Mouse (Mus musculus) midbrain, embryonic 12.5 days (tissue): ENCODE measurements around the gene Dglucy. TPM values are rescaled to one million over a fixed set of nuclear protein-coding genes. Genes with fewer than 3 reads are reported as not detected.
"Not testable (repeated sequence)": the region's sequence is repeated elsewhere in the genome, so short reads cannot be mapped to it uniquely, and the experiment has no call there.

ENCODE experiments used
- ATAC-seq: fragments of 200-750 bp; cut with Nextera tagmentation; 2 replicates; pipeline ENCODE4 v1.8.0; 2017; ENCODE audit warnings: low read depth, moderate TSS enrichment, moderate library complexity; ENCODE audit not compliant: low FRiP score
- H3K27ac ChIP-seq: fragments of 300-500 bp; sonication (generic); replicated peaks from 2 replicates; pipeline ENCODE4 v1.5.1; 2016; ENCODE audit warnings: mild to moderate bottlenecking
- H3K27me3 ChIP-seq: fragments of 300-500 bp; sonication (generic); 2 replicates; pipeline ENCODE4 v1.6.1; 2016; ENCODE audit warnings: mild to moderate bottlenecking
- H3K36me3 ChIP-seq: fragments of 300-500 bp; sonication (generic); 2 replicates; pipeline ENCODE4 v1.6.1; 2016
- H3K4me1 ChIP-seq: fragments of 300-500 bp; sonication (generic); 2 replicates; pipeline ENCODE4 v1.6.1; 2016
- H3K4me2 ChIP-seq: fragments of 300-500 bp; sonication (generic); replicated peaks from 2 replicates; pipeline ENCODE4 v1.6.1; 2016; ENCODE audit warnings: mild to moderate bottlenecking, moderate library complexity
- H3K4me3 ChIP-seq: fragments of 300-500 bp; sonication (generic); 2 replicates; pipeline ENCODE4 v1.5.1; 2016; ENCODE audit warnings: mild to moderate bottlenecking
- H3K9ac ChIP-seq: fragments of 300-500 bp; sonication (generic); replicated peaks from 2 replicates; pipeline ENCODE4 v1.6.1; 2016; ENCODE audit warnings: mild to moderate bottlenecking, moderate library complexity
- H3K9me3 ChIP-seq: fragments of 300-500 bp; sonication (generic); 2 replicates; pipeline ENCODE4 v1.6.1; 2016; ENCODE audit warnings: mild to moderate bottlenecking
- WGBS: fragments of 180-500 bp; shearing (Covaris S2); methylation state at CpG from one replicate; pipeline ENCODE4 v1.1.7; 2016; 5-methylcytosine and 5-hydroxymethylcytosine counted together
- polyA plus RNA-seq: library from polyadenylated mRNA; unstranded; fragments of >200 nt; fragmentation: Nextera tagmentation; extraction: Ambion mirVana; gene quantifications from 2 replicates; pipeline ENCODE4 v1.2.1, GENCODE M21; 2016

The Dglucy gene
- polyA plus RNA-seq, 1 experiment from 2014 or later: 0.80 TPM

DNA sequence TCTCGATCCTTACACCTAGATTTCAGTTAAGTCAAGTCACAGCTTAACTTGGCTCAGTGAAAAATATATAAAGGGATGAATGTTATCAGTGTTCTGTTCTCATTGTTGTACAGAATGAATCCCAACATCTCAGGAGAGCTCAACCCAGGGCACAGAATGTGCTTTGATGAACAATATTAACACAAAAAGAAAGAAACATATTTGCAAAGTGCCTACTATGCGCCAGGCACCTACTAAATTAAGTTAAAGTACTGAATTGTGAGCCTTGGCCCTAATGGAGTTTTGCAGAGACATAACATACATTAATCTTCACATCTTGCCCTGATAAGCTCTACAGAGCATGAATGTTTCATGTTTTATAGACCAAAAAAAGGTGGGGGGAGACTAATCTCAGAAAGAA, 5.3 kb downstream of the Dglucy start:
- Histone ChIP-seq H3K4me2 (no peak overlapping the region), H3K27ac (no peak overlapping the region), H3K9ac (no peak overlapping the region), H3K4me3 (no peak overlapping the region), H3K4me1 (peaks cover 5% of the 10 kb centered on the region), H3K36me3 (no peaks in the 10 kb centered on the region), H3K9me3 (no peaks in the 10 kb centered on the region), H3K27me3 (no peaks in the 10 kb centered on the region)
- ATAC-seq: no peak
- 86% methylated on average over 2 of the region's 2 CpGs for WGBS

DNA sequence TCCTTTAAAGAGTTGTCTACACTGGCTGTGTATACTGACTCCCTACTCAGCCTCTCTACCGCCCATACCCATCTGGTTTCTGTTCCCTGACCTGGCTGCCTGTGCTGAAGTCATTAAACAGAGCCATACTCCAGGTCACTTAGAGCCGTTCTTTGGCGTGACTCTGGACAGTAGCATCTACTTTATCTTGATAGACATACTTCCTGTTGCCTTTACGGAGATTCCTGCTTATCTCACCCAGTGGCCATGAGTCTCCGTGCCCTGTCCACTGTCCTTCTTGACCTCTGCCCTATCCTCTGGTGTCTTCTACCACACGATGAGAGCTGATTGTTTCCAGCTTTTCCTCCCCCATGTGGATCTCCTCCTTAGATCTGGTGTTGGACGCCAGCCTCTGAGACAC, 6.5 kb downstream of the Dglucy start:
- Histone ChIP-seq H3K27me3 (no peaks in the 10 kb centered on the region), H3K4me1 (no peaks in the 10 kb centered on the region), H3K9me3 (no peaks in the 10 kb centered on the region), H3K9ac (no peak overlapping the region), H3K4me3 (no peak overlapping the region), H3K4me2 (no peak overlapping the region), H3K36me3 (no peaks in the 10 kb centered on the region), H3K27ac (no peak overlapping the region)
- ATAC-seq: no peak
- WGBS: 74% methylated on average over 7 of the region's 7 CpGs

DNA sequence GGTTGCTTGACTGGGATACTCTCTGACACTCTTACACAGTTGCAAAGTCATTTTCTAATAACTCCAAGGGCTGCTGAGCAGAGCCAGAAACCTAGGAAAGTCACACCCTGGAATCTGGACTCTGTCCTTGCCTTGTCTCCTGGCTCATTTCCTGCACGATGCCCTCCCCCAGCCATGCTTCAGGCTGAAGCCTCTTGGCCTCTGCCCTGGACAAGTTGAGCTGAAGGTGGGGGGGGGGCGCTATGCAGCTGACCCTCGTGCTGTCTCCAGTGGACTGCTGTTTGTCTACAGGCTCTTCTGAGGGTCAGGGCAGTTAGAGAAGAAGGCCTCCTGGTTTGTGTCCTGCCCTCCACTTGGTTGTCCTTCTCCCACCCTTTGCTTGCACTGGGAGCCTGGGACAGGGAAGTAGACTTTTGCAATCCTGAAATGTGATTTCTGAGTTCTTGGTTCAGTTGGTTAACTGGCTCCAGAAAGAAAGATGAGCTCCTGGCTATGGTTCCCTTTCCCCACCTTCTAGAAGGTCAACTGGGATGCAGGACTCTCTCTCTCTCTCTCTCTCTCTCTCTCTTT, 11.2 kb downstream of the Dglucy start:
- H3K4me3 ChIP-seq: no peak overlapping the region
- H3K27me3 ChIP-seq: no peaks in the 10 kb centered on the region
- no peak overlapping the region for H3K27ac ChIP-seq
- no peak for ATAC-seq
- no peaks in the 10 kb centered on the region for H3K36me3 ChIP-seq
- H3K9ac ChIP-seq: no peak overlapping the region
- WGBS: 76% methylated on average over 3 of the region's 3 CpGs
- no peaks in the 10 kb centered on the region for H3K4me1 ChIP-seq
- H3K9me3 ChIP-seq: no peaks in the 10 kb centered on the region
- H3K4me2 ChIP-seq: no peak overlapping the region

DNA sequence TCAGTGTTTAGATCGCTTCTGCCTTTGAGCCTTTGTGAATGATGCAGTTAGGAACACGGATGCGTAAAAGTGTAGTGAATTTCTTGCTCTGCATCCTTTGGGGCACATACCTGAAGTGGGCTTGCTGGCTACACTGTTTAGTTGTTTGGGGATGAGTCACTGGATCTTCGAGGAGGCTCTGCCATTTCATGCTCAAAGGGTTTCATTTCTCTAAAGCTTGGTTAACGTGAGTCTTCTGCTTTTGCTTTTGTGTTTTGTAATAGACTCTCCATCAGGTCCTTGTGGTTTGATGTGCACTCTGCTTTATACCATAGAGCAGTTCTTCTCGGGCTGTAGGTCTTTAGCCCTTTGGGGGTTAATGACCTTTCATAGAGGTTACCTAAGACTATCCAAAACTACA, 12.6 kb downstream of the Dglucy start:
- Histone ChIP-seq H3K9ac (no peak overlapping the region), H3K27me3 (no peaks in the 10 kb centered on the region), H3K9me3 (no peaks in the 10 kb centered on the region), H3K4me1 (no peaks in the 10 kb centered on the region), H3K4me3 (no peak overlapping the region), H3K4me2 (no peak overlapping the region), H3K36me3 (no peaks in the 10 kb centered on the region), H3K27ac (no peak overlapping the region)
- no peak for ATAC-seq
- WGBS: 85% methylated on average over 6 of the region's 6 CpGs

DNA sequence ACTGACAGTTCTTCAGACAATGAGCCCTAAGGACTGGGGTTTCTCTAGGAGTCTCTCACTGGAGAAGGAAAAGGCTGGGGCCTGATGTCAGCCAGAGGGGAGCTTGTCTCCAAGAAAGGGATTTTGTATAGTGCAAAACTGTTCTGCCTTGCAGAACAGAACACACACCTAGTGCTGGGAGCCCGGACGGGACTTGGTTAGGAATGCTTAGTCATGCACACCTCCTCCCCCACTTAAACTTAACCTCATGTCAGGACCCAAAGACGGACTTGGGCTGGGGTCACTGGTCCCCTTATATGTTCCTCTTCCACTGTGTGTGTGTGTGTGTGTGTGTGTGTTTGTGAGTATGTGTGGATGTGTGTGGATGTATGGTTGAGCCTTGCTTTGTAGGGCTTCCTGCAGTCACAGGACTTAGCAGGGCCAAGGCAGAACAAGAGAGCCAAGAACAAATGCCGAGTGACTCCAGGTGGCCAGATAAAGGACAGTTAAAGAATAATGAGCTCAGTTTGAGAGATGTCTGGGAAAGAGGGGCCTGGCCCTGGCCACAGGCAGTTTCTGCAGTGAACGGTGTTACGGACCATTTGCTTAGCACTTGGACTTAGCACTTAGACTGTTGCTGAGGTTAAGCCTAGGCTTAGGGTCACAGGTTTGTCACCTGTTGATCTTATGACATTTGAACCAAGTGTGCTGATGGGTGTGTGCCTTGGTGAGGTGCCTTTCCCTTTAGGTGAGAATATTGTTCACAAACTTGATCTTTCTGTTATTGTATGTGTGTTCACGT, 15.8 kb downstream of the Dglucy start:
- no peak overlapping the region for H3K4me2 ChIP-seq
- H3K27ac ChIP-seq: no peak overlapping the region
- ATAC-seq: no peak
- WGBS: 62% methylated on average over 7 of the region's 7 CpGs
- no peaks in the 10 kb centered on the region for H3K36me3 ChIP-seq
- no peak overlapping the region for H3K9ac ChIP-seq
- H3K4me1 ChIP-seq: no peaks in the 10 kb centered on the region
- no peak overlapping the region for H3K4me3 ChIP-seq
- no peaks in the 10 kb centered on the region for H3K27me3 ChIP-seq
- H3K9me3 ChIP-seq: no peaks in the 10 kb centered on the region

DNA sequence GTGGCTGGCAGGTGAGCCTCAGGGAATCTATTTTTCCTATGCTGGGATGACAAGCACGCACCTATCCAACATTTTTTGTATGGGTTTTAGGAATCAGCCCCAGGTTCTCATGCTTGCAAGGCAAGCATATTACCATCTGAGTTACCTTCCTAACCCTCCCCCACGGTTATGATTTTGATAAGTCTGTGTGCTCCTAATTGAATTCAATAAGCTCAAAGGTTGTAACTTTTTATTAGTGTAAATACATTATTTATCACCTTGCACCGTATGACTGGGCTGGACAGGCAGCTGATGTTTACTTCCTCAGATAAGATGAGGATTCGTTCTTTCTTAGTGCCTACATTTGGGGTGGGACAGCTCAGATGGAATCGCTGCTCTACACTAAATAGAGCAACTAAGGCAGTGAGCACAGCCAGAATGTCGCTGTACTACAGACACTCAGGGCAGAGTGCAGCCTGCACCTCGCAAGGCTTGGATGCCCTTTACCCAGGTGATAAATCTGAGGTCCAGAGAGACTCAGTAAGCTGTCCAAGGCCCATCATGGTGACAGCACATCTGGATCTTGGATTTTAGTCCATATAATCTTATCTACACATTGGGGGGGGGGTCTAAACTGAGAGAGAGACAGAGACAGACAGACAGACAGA, 16.7 kb downstream of the Dglucy start:
- Histone ChIP-seq H3K36me3 (no peaks in the 10 kb centered on the region), H3K4me1 (no peaks in the 10 kb centered on the region), H3K9ac (no peak overlapping the region), H3K4me3 (no peak overlapping the region), H3K27ac (no peak overlapping the region), H3K27me3 (no peaks in the 10 kb centered on the region), H3K9me3 (no peaks in the 10 kb centered on the region), H3K4me2 (no peak overlapping the region)
- ATAC-seq: no peak
- WGBS: 91% methylated on average over 7 of the region's 7 CpGs

DNA sequence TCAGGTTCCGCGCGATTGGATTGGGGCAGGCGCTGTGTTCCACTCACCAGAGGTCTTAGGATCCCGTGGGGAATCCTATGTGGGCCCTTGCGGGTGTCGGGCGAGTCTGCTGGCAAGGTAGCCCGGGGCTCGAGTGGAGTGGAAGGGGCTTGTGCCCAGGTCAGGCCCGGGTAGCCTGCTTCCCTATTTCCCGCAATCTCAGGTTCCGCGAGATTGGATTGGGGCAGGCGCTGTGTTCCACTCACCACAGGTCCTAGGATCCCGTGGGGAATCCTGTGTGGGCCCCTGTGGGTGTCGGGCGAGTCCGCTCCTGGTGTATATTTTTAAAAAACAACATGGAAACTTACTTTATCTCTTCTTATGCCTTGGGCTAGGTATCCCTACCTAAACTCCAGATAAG, 24.5 kb downstream of the Dglucy start:
- WGBS: 94% methylated on average over 19 of the region's 19 CpGs

DNA sequence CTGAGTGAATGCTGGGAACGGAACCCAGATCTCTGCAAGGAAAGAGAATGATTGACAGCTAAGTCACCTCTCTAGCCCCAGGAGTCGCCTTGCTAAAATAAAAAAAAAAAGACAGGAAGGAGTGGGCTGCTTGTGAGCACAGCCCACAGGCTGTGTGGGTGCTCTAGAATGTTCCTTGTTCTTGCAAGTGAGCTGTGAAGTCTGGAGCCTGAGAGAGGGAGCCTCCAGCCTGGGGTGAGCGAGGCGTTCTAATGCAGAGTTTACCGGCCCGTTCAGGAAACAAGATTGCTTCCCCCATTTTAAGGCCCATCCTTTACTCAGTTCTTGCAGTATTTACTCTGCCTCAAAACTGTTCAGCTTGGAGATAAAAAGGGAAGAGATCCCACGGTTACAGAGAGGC, 28.4 kb downstream of the Dglucy start:
- H3K27ac ChIP-seq: no peak overlapping the region
- WGBS: 85% methylated on average over 7 of the region's 7 CpGs

More for the DNA sequence above, 24.5 kb downstream of the Dglucy start:
- not testable (repeated sequence) for H3K4me1 ChIP-seq, H3K9me3 ChIP-seq, H3K4me3 ChIP-seq, H3K27me3 ChIP-seq, H3K36me3 ChIP-seq, H3K9ac ChIP-seq, ATAC-seq, H3K27ac ChIP-seq, H3K4me2 ChIP-seq

DNA sequence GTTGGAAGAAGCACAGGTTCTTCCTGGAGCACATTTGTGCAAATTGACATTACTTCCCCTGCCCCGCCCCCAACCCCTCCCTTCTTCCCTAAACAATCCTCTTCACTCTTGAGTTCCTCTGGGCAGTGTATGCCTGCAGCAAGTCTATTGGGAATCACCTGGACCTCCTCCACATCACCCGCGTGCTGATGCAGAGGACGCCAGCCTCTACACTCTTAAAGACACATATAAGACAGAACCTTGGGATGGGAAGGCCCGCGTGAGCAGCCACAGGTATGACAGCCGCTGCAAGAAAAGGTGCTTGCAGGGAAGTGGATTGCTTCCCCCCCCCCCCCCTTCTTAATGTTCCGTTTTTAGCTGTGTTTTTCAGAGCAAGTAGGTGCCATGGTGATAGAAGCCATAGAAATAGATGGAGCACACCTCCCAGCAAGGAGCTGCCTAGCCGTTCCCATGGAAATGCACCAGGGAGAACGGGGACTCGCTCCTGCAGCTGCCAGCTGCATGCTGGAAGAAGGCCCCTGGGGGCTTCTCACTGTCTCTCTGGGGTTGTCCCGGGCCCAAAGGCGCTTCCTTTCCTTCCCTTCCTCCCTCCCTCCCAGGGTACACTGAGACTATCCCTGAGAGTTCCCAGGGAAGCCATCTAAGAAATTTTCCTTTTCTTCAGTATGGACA, 29.9 kb downstream of the Dglucy start:
- H3K27ac ChIP-seq: no peak overlapping the region
- H3K4me1 ChIP-seq: 0 out of 2 replicates have a peak, but pooled peaks cover 4% of the 10 kb centered on the region
- H3K9ac ChIP-seq: no peak overlapping the region
- H3K4me2 ChIP-seq: no peak overlapping the region
- H3K9me3 ChIP-seq: no peaks in the 10 kb centered on the region
- no peaks in the 10 kb centered on the region for H3K27me3 ChIP-seq
- H3K4me3 ChIP-seq: no peak overlapping the region
- ATAC-seq: no peak
- H3K36me3 ChIP-seq: no peaks in the 10 kb centered on the region
- 52% methylated on average over 13 of the region's 13 CpGs for WGBS

More for the DNA sequence above, 28.4 kb downstream of the Dglucy start:
- Histone ChIP-seq H3K4me2 (no peak overlapping the region), H3K9me3 (no peaks in the 10 kb centered on the region), H3K27me3 (no peaks in the 10 kb centered on the region), H3K9ac (no peak overlapping the region), H3K4me1 (0 out of 2 replicates have a peak, but pooled peaks cover 4% of the 10 kb centered on the region), H3K4me3 (no peak overlapping the region), H3K36me3 (no peaks in the 10 kb centered on the region)
- ATAC-seq: no peak

DNA sequence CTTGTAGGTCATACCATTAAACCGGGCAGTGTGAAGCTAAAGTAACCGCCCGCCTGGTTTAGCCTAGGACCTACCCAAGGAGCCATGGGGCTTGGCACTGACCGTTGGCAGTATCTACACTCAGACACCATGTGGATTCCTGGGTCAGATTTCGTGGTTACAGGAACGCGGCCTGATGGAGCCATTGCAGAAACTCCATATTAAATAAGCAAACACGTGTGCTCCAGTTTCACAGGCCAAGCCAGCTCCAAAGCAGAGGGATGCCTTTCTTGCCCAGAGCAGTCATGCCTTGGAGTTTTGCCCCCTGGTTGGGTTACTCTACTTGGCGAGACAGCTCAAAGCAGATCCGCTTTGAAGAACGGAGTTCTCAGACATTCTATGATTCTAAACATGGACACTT, 31.7 kb downstream of the Dglucy start:
- Histone ChIP-seq H3K9ac (no peak overlapping the region), H3K4me2 (no peak overlapping the region), H3K9me3 (no peaks in the 10 kb centered on the region), H3K4me1 (0 out of 2 replicates have a peak, but pooled peaks cover 4% of the 10 kb centered on the region), H3K4me3 (no peak overlapping the region), H3K27me3 (no peaks in the 10 kb centered on the region), H3K36me3 (no peaks in the 10 kb centered on the region), H3K27ac (no peak overlapping the region)
- no peak for ATAC-seq
- 87% methylated on average over 11 of the region's 11 CpGs for WGBS

DNA sequence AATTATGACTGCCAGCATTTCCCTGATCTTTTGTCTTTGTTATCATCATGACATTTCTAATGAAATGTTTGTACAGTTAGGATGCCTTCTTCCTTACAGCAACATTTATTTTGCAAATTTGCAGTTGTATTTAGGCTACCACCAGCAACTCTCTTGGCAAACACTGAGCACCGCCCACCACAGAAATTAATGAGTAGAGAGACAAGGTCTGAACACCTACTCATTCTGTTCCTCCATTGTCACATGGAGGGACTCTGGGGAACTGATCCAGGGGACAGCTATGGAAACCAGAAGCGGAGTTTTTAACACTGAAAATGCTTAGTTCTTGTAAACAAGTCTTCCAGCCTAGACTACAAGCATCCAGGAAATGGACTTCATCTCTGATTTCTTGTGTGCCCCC, 35.0 kb downstream of the Dglucy start:
- H3K4me2 ChIP-seq: no peak overlapping the region
- H3K4me3 ChIP-seq: no peak overlapping the region
- WGBS: 96% methylated on average over 2 of the region's 2 CpGs
- ATAC-seq: no peak
- H3K36me3 ChIP-seq: no peaks in the 10 kb centered on the region
- H3K9ac ChIP-seq: no peak overlapping the region
- 0 out of 2 replicates have a peak, but pooled peaks cover 2% of the 10 kb centered on the region for H3K4me1 ChIP-seq
- no peaks in the 10 kb centered on the region for H3K27me3 ChIP-seq
- no peaks in the 10 kb centered on the region for H3K9me3 ChIP-seq
- H3K27ac ChIP-seq: no peak overlapping the region

DNA sequence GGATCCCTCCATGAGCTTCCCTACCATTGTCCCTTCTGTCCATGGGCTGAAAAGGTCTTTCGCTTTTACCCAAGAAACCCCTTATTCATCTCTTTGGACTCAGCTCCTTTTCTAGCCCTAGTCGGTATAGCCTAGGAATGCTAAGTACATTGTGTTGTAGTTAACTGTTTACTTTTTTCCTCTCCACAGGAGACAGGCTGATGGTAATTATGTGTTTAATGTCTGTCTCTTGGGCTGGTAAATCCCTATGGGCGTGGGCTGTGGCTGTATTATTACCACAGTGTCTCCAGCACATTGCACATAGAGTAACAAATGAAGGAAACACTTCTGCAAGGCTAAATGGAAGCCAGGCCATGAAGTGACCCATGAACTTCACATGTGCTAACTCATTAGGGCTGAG, 35.8 kb downstream of the Dglucy start:
- no peaks in the 10 kb centered on the region for H3K36me3 ChIP-seq
- ATAC-seq: no peak
- H3K9ac ChIP-seq: no peak overlapping the region
- H3K27ac ChIP-seq: no peak overlapping the region
- no peaks in the 10 kb centered on the region for H3K4me1 ChIP-seq
- H3K27me3 ChIP-seq: no peaks in the 10 kb centered on the region
- H3K4me2 ChIP-seq: no peak overlapping the region
- 76% methylated on average over 3 of the region's 3 CpGs for WGBS
- H3K4me3 ChIP-seq: no peak overlapping the region
- no peaks in the 10 kb centered on the region for H3K9me3 ChIP-seq
